Mouse (Mus musculus): ENCODE measurements around the gene Sec31a.

The Sec31a gene

DNA sequence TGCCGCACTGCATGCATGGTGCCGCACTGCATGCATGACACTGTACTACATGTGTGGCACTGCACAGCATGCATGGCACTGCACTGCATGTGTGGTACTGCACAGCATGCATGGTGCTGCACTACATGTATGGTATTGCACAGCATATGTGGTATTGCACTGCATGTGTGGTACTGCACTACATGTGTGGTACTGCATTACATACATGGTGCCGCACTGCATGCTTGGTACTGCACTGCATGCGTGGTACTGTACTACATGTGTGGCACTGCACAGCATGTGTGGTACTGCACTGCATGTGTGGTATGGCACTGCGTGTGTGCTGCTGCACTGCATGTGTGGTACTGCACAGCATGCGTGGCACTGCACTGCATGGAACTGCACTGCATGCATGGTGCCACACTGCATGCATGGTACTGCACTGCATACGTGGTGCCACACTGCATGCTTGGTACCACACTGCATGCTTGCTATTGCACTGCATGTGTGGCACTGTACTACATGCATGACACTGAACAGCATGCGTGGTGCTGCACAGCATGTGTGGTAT is 65.1 kb downstream of the Sec31a start:
- no peak for DNase-seq (ENCODE audit: low spot score in 2 of 2)

GRCm38 (mm10) chr5:100349287-100350215 is 66.5 kb downstream of the Sec31a start:
- DNase-seq (ENCODE audit: low spot score in 2 of 2) = no peak

DNA sequence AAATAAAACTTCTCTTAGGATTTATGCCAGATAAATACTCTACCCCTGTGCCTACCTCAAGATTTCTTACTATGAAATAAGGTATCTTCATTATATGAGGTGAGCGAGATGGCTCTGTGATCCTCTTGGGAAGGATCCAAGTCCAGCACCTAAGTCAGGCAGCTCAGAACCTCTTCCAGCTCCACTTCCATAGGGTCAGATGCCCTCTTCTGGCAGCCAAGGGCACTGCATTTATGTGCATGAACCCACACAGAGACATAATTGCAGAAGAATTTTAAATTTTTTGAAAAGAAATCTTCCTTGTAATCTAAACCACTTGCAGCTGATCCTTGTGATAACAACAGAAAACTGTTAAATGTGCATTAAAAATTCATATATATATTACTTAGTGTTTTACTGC is 70.9 kb downstream of the Sec31a start:
- no peak for DNase-seq (ENCODE audit: low spot score in 2 of 2)

DNA sequence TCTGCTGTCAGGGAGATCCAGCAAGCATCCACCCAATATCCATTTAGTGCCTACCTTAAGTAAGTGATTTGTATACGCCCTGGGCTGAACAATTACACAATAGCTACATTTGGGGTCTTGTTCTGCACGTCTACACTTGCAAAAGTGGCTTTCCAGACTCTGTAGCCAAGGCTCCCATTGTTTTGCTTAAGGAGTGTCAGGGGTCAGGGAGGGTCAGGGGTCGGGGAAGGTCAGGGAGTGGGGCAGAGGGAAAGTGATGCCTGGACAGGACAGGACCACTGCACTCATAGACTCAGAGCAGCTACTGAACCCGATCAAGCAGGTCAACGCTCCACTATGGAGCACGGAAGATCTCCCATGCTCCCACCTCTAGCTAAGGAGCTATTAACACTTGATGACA is 72.9 kb downstream of the Sec31a start:
- DNase-seq (ENCODE audit: low spot score in 2 of 2) = no peak

- DNase-seq (ENCODE audit: low spot score in 2 of 2) = no peak
Observed at GRCm38 (mm10) chr5:100342422-100342821, 73.6 kb downstream of the Sec31a start.

GRCm38 (mm10) chr5:100341042-100341441 is 75.0 kb downstream of the Sec31a start:
- no peak for DNase-seq (ENCODE audit: low spot score in 2 of 2)

DNA sequence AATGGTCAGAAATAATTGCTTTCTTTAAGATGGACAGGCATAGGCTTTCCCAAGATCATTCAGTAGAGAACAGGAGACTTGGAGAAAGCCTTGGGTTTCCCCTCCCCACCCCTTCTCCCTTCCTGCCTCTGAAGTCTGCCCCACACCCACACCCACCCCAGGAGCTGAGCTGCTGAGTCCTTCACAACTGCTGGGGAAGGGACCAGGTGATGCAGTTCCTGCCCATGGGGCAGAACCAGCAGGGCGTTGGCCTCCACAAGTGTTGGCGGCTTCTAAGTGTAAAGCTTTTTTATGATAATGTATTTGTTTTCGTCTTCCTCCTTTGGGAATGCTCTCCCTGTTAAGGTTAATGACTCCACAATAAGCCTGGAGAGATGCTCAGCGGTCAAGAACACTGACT is 78.2 kb downstream of the Sec31a start:
- no peak for DNase-seq (ENCODE audit: low spot score in 2 of 2)

DNA sequence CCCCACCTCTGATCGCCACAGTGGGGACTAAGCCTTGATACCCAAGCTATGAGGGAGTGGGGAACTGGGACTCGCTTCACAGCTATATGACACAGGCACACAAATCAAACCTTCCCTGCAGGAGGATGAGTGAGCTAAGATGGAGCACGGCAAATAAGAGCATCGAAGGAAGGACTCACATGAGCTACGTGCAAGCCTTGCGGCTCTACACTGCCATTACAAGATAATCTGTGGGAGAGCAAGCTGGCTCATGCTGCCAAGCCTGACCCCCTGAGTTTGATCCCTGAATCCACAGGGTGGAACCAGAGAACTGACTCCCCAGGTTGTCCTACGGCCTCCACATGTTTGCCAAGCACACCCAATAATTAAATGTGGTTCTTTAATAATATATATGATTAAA is 79.2 kb downstream of the Sec31a start:
- DNase-seq (ENCODE audit: low spot score in 2 of 2) = no peak

- DNase-seq (ENCODE audit: low spot score in 2 of 2) = peak; percentile 31 to 33
Observed at GRCm38 (mm10) chr5:100335581-100336080, 80.4 kb downstream of the Sec31a start.

DNA sequence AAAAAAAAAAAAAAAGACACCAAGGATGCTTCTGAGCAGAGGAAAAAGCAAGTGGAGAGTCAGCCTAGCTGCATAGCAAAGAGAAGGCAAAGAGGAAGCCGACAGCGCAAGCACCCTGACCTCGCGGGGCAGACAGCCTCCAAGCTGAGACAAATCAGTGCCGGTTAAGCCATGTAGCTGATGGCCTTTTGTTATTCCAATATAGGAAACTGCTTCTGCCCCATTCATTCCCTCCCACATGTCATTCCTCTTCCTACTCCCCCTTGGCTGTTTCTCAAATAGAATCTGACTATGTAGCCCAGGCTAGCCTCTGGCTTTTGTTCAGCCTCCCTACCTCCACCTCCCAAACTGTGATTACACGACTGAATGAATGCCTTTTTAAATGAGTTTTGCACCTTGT is 81.3 kb downstream of the Sec31a start:
- DNase-seq (ENCODE audit: low spot score in 2 of 2) = no peak

- DNase-seq (ENCODE audit: low spot score in 2 of 2) = no peak
Observed at GRCm38 (mm10) chr5:100333607-100334380, 82.2 kb downstream of the Sec31a start.

- DNase-seq (ENCODE audit: low spot score in 2 of 2) = no peak
Observed at GRCm38 (mm10) chr5:100332300-100333004, 83.6 kb downstream of the Sec31a start.

DNA sequence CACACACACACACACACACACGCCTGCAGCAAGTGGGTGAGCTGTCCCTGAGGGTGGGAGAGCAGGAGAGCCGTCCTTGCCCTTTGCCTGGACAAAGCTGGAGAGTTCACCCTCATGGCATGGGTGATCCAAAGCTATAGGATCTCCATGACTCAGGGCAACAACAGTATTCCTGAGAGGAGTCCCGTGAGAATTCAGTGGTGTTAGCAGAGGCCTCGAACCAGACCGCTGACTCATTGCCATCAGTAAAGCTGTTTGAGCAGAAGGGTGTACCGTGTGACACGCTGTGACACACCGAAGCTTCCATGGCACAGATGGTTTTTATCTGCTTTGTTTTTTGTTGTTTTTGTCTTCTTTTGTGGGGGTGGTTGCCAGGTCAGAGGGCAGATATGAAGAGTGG is 84.4 kb downstream of the Sec31a start:
- no peak for DNase-seq (ENCODE audit: low spot score in 2 of 2)

GRCm38 (mm10) chr5:100322081-100322480 is 94.0 kb downstream of the Sec31a start:
- DNase-seq (ENCODE audit: low spot score in 2 of 2) = peak; percentile 86 to 91

DNA sequence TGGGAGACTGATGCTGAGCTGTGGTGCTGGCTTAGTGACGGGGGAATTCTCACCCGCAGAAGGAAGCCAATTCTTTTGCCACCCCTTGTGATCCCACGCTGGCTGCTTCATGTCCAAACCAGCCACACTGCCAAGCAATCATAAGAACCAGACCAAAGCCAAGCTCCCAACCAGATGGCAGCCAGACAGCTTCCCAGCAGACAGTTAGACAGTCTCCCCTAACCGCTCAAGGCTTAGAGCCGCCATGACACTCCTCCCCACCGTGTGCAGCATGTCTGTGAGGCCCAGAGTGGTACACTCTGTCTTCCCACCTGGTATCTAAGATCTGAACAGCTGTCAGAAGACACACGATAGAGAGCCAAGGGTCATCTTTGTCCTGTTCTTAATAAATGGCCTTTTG is 98.2 kb downstream of the Sec31a start:
- DNase-seq (ENCODE audit: low spot score in 2 of 2) = no peak

- DNase-seq (ENCODE audit: low spot score in 2 of 2) = no peak
Observed at GRCm38 (mm10) chr5:100317010-100317409, 99.0 kb downstream of the Sec31a start.

GRCm38 (mm10) chr5:100315646-100316045 is 100.4 kb downstream of the Sec31a start:
- no peak for DNase-seq (ENCODE audit: low spot score in 2 of 2)

- no peak for DNase-seq (ENCODE audit: low spot score in 2 of 2)
Observed at GRCm38 (mm10) chr5:100312391-100312790, 103.6 kb downstream of the Sec31a start.
